Mouse (Mus musculus) lung, adult 2 months (tissue): ENCODE data around the gene Sppl2b.

ENCODE experiments used
- CTCF ChIP-seq: fragments of 200-500 bp; IDR thresholded peaks from 2 replicates; pipeline ENCODE4 v1.5.1; 2011; ENCODE audit warnings: mild to moderate bottlenecking, low read length, control low read depth; ENCODE audit not compliant: insufficient read depth
- POLR2A ChIP-seq: fragments of 200-500 bp; IDR thresholded peaks from 2 replicates; pipeline ENCODE4 v1.6.1; 2011; ENCODE audit warnings: low read depth, mild to moderate bottlenecking, control low read depth, low read length, borderline replicate concordance; ENCODE audit errors: extremely low read depth

DNA sequence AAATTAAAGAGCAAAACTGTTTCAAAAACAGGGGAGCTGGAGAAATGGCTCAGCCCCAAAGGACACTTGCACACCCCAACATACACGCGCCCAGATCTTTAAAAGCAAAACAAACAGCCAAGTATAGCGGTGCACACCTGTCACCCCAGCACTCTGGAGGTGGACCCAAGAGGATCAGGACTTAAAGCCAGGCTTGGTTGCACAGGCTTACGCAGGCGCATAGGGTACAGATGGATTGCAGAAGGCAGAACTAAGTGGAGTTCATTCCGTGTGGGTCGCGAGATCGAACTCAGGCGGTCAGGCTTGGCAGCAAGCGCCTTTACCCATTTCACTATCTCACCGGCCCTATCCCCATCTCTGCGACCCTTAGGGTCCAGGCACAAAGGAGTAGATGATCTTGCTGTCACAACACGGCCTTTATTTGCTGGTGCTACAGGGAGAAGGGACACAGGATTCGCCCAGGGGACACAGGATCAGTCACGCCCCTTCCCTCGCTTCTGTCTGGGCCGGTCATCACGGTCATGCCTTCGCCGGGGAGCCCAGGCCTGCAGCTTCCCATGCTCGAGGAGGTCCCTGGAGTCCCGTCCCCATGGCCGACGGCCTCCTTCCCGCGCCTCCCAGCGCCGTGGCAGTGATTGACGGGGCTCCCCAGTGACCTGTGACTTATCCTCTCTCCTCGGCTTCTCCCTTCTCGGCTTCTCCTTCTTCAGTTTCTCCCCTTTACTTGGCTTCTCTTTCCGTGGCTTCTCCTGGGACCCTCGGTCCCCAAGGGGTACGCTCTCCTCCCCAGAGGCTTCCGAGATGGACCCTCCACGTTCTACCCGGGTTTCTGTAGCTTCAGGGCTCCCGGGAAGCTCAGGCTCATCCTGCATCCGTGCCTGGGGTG lies 46.7 kb upstream of the Sppl2b start:
- TF ChIP-seq POLR2A (no peak), CTCF (no peak)
